Mouse (Mus musculus): ENCODE data around the gene Bzw1.
A peak's percentile ranks its signal among the peaks of the same experiment; 100 is the strongest.
"Not testable (repeated sequence)": the region's sequence is repeated elsewhere in the genome, so short reads cannot be mapped to it uniquely, and the experiment has no call there.

The Bzw1 gene

DNA sequence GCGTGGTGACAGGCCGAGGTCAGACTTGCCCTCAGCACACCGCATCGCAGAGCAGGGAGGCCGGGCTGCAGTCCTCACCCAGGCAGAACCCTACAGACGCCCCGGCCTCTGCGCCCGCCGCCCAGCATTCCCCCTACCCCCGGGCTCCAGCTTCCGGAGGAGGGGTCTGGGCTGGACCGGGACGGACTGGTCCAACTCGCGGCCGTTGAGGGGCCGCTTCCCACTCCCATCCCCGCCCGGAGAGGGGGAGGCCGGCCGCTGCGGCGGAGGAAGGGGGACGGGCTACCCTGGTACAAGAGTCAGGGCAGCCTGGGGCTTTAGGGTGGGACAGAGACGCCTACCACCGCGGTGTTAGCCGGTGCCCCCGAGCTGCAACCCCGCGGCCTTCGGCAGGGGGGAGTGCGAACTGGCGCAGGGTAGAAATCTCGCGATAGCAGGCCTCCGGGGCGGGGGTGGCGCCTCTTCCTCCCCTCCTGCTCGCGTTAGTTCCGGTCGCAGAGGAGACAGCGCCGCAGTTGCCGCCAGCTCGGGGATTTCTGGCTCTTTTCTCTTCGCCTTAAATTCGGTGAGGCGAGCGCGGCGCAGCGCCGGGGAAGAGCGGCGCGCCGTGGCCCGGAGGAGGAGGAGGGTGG lies at the start of gene Bzw1:
TSS of gene Bzw1 (plus strand) at position 247 of the 632 bp plus-strand sequence.
- peak; percentile 95 for DNase-seq (ENCODE audit: low spot score in 2 of 2)

DNA sequence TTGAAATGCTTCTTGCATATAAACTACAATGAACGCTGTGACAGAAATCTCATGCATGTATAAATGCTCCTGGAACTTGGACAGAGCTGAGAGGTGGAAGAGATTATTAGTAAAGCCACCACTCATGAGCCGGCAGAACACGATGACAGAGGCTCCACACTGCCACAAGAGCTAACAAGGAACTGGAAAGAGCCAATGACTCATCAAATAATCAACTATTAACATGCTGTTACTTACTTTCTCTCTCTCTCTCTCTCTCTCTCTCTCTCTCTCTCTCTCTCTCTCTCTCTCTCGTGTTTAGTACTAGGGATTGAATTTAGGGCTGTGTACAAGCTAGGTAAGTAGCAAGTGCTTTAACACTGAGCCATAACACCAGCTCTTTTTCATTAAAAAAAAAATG lies 48.8 kb upstream of the Bzw1 start:
- DNase-seq (ENCODE audit: low spot score in 2 of 2): no peak

DNA sequence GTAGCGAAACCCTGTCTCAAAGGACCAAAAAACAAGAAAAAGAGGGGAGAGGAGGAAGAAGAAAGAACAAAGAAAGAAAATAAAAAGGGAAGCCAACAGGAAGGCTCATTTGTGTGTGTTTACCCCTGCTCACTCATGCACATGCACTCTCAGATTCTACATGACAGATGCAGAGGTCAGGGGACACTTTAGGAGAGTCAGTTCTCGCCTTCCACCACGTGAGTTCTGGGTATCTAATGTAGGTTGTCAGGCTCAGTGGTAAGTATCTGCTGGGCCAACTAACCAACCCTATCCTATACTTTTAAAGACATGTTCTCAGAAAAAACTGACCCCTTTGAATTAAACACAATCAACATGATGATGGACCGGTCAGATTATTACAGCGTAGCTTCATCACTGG lies 48.1 kb upstream of the Bzw1 start:
- no peak for DNase-seq (ENCODE audit: low spot score in 2 of 2)

- no peak for DNase-seq (ENCODE audit: low spot score in 2 of 2)
These were observed 46.5 kb upstream of the Bzw1 start for GRCm38 (mm10) chr1:58346159-58346558.

GRCm38 (mm10) chr1:58348712-58349111 lies 44.0 kb upstream of the Bzw1 start:
- DNase-seq (ENCODE audit: low spot score in 2 of 2): no peak

- no peak for DNase-seq (ENCODE audit: low spot score in 2 of 2)
These were observed 39.3 kb upstream of the Bzw1 start for GRCm38 (mm10) chr1:58353238-58353893.

GRCm38 (mm10) chr1:58358958-58359901 lies 33.5 kb upstream of the Bzw1 start:
- DNase-seq (ENCODE audit: low spot score in 2 of 2): peak; percentile 45 to 47

GRCm38 (mm10) chr1:58362296-58362695 lies 30.4 kb upstream of the Bzw1 start:
- no peak for DNase-seq (ENCODE audit: low spot score in 2 of 2)

DNA sequence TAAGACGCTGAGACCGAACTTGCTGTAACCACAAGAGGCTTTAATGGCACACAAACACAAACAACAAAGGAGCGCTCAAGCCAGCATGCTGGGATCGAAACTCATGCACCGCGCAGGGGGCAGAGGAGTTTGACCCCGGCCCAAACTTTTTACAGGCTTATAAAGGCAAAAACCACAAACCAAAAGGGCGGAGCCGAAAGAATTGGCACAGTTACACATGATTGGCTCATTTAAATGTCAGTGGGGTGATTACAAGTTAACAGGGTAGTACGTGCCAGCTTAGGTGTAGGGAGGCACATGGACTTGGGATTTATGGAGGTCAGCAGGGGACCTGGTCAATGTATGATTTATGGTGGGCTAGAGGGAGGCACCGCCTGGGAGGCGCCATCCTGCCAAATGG lies 28.1 kb upstream of the Bzw1 start:
- DNase-seq (ENCODE audit: low spot score in 2 of 2): no peak

DNA sequence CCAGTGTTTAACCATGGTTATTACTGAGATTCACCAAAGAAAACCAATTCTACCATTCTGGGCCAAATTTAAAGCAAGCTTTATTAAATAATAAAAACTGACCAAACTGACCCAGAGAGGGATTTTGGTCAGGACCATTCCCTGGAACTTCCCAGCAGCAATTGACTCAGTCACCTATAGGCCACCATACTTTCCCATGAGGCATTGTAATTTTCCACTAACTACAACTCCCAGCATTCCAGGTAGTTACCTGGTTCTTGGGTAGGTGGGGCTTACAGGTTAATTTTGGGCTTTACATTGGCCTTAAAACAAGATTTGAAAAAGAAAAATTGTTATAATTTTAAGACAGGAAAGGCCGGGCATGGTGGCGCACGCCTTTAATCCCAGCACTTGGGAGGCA lies 26.9 kb upstream of the Bzw1 start:
- no peak for DNase-seq (ENCODE audit: low spot score in 2 of 2)

GRCm38 (mm10) chr1:58366737-58367471 lies 25.8 kb upstream of the Bzw1 start:
- no peak for DNase-seq (ENCODE audit: low spot score in 2 of 2)

DNA sequence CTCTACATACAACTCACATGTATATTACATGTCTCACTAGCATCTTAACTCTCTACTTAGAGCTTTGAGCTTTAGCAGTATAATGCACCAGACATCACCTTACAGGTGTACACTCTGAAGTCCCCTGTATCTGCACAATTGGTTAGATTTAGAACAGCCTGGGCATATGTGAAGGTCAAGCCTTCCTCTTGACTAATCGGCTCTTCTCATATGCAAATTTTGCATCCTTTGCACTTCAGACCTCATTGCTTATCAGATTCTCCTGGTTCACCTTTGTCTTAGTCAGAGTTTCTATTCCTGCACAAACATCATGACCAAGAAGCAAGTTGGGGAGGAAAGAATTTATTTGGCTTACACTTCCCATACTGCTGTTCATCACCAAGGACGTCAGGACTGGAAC lies 23.0 kb upstream of the Bzw1 start:
- no peak for DNase-seq (ENCODE audit: low spot score in 2 of 2)

- DNase-seq (ENCODE audit: low spot score in 2 of 2): not testable (repeated sequence)
These were observed 18.4 kb upstream of the Bzw1 start for GRCm38 (mm10) chr1:58374266-58374665.

DNA sequence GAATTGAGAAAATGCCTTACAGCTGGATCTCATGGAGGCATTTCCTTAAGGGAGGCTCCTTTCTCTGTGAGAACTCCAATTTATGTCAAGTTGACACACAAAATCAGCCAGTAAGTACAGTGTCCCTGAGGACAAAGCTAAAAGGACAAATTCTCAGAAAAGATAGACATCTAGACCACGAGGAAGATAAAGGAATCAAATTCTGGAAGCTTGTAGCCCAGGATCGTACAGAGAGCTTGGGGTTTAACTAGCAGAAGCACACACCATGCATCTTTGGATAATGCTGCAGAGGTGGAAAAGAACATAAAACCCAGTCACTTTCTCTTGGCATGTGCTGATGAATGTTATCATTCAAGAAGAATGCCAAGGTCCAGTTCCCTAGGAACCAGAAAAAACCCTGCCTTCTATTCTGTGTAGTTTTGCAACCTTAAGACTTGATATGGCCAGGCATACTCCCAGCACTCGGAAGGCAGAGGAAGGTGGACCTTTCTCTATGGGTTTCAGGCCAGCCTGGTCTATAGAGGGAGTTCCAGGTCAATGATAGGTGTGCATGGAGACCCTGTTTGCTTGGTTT lies 17.0 kb upstream of the Bzw1 start:
- DNase-seq (ENCODE audit: low spot score in 2 of 2): no peak

- no peak for DNase-seq (ENCODE audit: low spot score in 2 of 2)
These were observed 10.0 kb upstream of the Bzw1 start for GRCm38 (mm10) chr1:58382586-58383281.

- DNase-seq (ENCODE audit: low spot score in 2 of 2): no peak
These were observed 1.1 kb upstream of the Bzw1 start for GRCm38 (mm10) chr1:58391421-58392267.

DNA sequence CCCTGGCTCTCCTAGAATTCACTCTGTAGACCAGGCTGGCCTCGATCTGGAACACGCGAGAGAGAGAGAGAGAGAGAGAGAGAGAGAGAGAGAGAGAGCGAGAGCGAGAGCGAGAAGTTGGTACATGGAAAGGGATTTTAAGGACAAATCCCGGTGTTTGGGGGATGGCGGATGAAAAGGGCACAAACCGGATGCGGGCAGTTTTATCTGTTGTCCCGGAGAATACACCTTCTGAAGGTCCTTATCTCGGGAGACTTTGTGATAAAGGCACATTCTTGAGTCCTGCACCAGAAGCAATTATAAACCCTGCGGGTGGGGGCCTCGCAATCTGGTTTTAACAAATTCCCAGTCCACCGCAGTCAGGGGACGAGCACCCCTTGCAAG lies 438 bp upstream of the Bzw1 start:
- DNase-seq (ENCODE audit: low spot score in 2 of 2): no peak

GRCm38 (mm10) chr1:58393284-58394195 lies 842 bp downstream of the Bzw1 start:
- peak; percentile 51 to 68 for DNase-seq (ENCODE audit: low spot score in 2 of 2)

DNA sequence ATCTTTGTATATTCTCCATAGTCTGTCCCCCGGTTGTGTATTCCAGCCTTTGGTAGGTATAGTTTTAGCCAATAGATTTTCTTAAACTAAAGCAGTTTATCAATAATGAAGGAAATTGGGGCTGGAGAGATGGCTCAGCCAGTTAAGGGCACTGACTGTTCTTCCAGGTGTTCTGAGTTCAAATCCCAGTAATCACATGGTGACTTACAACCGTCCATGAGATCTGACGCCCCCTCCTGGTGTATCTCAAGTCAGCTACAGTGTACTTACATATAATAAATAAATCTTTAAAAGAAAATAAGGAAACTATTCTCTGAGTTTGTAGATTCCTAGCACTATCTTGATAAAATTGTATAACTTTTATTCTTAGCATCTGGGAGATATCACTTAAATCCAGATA lies 2.6 kb downstream of the Bzw1 start:
- DNase-seq (ENCODE audit: low spot score in 2 of 2): no peak
